Mouse (Mus musculus) heart, postnatal 36 days (tissue): ENCODE results near the gene Dcaf12l1. TPM values are rescaled to one million over a fixed set of nuclear protein-coding genes. Genes with fewer than 3 reads are reported as not detected.
A peak's percentile ranks its signal among the peaks of the same experiment; 100 is the strongest.
"Not testable (repeated sequence)": the region's sequence is repeated elsewhere in the genome, so short reads cannot be mapped to it uniquely, and the experiment has no call there.

ENCODE experiments used
- DNase-seq, 2 experiments: peaks; one replicate each; pipeline ENCODE4 v3.0.0; 2021 to 2022
- intact Hi-C: fragments of 180-260 bp; cut with DNase I; formaldehyde crosslinking; loops from one replicate; pipeline ENCODE4 v1.15.1; 2025
- total RNA-seq, 2 experiments: library from RNA; stranded (reverse); gene quantifications; 2 replicates each; pipeline ENCODE4 v1.2.3; 2021

Dcaf12l1 gene
- total RNA-seq: 1 to 10 TPM; 1.6 to 2.3 TPM

DNA sequence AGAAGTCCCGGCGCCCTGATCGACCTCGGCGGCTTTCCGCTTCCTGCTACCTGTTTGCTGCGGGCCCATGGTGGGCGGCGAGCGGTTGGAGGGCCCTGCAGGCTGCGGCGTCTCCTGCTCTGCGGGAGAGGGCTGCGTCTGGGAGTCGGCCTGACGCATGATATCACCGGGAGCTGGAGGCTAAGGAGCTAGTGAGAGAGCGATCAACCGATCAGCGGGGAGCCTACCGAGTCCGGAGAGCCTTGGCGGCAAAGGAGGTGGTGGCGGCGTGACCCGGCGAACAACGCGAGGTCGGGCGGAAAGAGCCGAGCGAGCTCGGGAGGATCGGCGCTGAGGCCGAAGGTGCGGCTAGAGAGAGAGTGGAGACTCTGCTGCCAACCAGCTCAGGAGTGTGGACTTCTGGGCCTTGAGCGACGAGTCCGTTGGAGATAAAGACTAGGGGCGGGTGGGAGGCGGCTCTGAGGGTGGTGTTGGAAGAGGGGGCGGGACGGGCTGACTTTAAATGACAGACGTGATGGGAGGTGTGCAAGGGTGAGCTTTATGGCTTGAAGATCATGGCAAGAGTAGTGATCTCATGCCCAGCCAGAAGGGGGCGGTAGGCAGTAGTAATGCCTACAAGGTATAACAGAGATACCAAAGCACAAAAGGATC, at the start of gene Dcaf12l1:
Gene Dcaf12l1 (minus strand): TSS at position 437 of the 651 bp plus-strand sequence.
- intact Hi-C loops: no loop called here
- peak; percentile 1 to 6 for DNase-seq

DNA sequence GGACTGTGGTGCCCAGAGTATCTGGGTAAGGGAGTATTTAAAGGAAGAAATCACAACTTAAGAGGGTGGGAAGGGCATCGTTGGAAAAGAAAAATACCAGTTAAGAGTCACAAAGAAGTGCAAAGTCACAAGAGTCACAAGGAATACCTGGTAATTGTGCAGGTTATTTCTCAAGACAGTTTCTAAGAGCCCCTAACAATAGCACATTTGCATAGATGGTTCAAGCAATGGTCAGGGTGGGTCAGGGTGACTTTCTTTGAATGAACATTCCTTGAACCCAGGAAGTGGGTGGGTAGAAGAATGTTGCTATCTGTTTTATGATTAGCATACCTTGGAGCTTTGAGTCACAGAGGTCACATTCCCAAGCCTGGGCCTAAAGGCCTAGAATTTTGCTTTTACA, 19.4 kb upstream of the Dcaf12l1 start:
- not testable (repeated sequence) for DNase-seq

DNA sequence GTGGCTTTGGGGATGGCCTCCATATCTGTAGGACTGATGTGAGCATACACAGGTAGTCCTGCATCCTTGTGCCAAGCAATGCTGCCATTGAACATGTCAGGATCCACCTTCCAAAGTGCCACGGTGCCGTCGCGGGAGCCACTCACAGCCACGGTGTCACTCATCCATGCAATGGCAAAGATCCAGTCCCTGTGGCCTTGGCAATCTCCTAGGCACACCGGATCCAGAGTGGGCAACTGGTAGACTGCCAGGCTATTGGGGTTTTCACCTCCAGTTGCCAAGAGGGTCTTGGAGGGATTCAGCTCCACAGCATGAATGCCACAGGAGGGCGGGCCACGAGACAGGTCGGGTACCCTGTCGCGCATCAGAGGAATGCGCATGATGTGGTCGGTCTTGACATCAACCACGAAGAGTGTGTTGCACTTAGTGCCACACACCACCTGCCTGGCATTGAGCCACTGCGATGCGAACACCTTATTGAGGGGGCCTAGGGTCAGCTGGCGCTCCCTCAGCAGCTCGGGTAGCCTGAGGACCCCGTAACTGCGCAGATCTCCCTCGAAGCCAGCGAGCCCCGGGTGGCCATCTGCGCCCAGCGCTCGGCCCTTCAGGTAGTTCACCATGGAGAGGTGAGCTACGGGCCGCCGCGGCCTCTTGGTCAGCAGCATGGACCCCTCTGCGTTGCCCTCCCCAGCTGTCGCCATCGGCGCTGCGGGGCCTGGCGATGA, 799 bp downstream of the Dcaf12l1 start:
- intact Hi-C loops: no loop called here
- DNase-seq: no peak

More for the DNA sequence above, 19.4 kb upstream of the Dcaf12l1 start:
- intact Hi-C loops: not testable (repeated sequence)
